In the genomic region with DNA sequence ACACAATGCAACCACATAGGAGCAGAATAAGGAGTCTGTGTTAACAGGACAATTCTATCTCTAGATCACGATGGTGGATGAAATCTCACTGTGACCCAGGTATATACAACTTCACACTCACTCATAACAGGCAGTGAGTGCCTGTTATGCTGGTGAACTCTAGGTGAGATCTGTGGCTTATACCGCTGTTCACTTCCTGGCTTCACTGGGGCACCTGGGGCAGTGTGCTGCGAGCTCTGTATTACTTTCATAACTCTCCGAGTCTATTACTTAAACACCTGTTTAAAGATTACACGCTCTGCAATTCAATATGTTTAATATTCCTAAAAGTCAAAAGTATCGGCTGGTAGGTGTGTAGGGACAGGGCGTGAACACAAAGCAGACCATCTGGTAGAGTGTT, we compare ENCODE assay signal across 16 mouse cellular contexts.
"Had no signal": no experiment of that assay in that cellular context is flagged by ENCODE, and none has a peak within 500 bp of the region (broad histone marks: within the 10 kb centered on the region; RNA-seq: fewer than 3 reads in every experiment).

No protein-coding gene starts in this region.

- H3K36me3 ChIP-seq: midbrain, embryonic 10.5 days; neural tube, embryonic 13.5 days; neural tube, embryonic 15.5 days; stomach, embryonic 15.5 days had no signal

- ATAC-seq: midbrain, embryonic 16.5 days had no signal

- H3K4me1 ChIP-seq: midbrain, embryonic 10.5 days; neural tube, embryonic 15.5 days; stomach, embryonic 15.5 days had no signal

- H3K9me3 ChIP-seq: midbrain, embryonic 10.5 days; neural tube, embryonic 13.5 days; neural tube, embryonic 15.5 days; stomach, embryonic 15.5 days had no signal

- H3K27me3 ChIP-seq: neural tube, embryonic 15.5 days; stomach, embryonic 15.5 days had no signal

- H3K27ac ChIP-seq: midbrain, embryonic 10.5 days; neural tube, embryonic 13.5 days; neural tube, embryonic 15.5 days; stomach, embryonic 15.5 days; stomach, postnatal 0 days had no signal

- H3K4me3 ChIP-seq: midbrain, embryonic 10.5 days; myocyte; neural tube, embryonic 13.5 days; neural tube, embryonic 15.5 days; stomach, embryonic 15.5 days had no signal

- H3K4me2 ChIP-seq: lung, embryonic 14.5 days; neural tube, embryonic 13.5 days; neural tube, embryonic 15.5 days; stomach, embryonic 15.5 days had no signal

- DNase-seq: lung, adult 18-20 months; lung, embryonic 14.5 days; lung, postnatal 10 days; lung, postnatal 4 days; midbrain, embryonic 14.5 days; right cerebral cortex, postnatal 14 days; thymus, adult 2 months; thymus, postnatal 25 days; thymus, postnatal 4 days had no signal

- H3K9ac ChIP-seq: lung, embryonic 14.5 days; neural tube, embryonic 13.5 days; neural tube, embryonic 15.5 days; stomach, embryonic 15.5 days had no signal
